Mouse (Mus musculus) heart, postnatal 0 days (tissue): ENCODE measurements at regions not wholly inside any gene's neighbourhood (a gene's known extent, or its start where the extent isn't known, plus 50 kb on each side); places are given as distances from the start of the nearest gene placed in this dataset.
"Not testable (repeated sequence)": the region's sequence is repeated elsewhere in the genome, so short reads cannot be mapped to it uniquely, and the experiment has no call there.

ENCODE experiments used
- ATAC-seq: fragments of 200-750 bp; cut with Nextera tagmentation; 2 replicates; pipeline ENCODE4 v1.8.0; 2017; ENCODE audit warnings: low read depth, moderate number of reproducible peaks, moderate library complexity; ENCODE audit not compliant: insufficient read depth
- DNase-seq: peaks from one replicate; pipeline ENCODE4 v3.0.0-alpha.2; 2016; ENCODE audit warnings: low spot score
- H3K27ac ChIP-seq: fragments of 300-500 bp; sonication (generic); 2 replicates; pipeline ENCODE4 v1.5.1; 2014; ENCODE audit warnings: low read depth, mild to moderate bottlenecking
- H3K27me3 ChIP-seq: fragments of 300-500 bp; sonication (generic); 2 replicates; pipeline ENCODE4 v1.6.1; 2014; ENCODE audit warnings: low read length, mixed read lengths; ENCODE audit not compliant: control insufficient read depth, insufficient read depth
- H3K36me3 ChIP-seq: fragments of 300-500 bp; sonication (generic); replicated peaks from 2 replicates; pipeline ENCODE4 v1.6.1; 2014; ENCODE audit warnings: low read length, mixed read lengths; ENCODE audit not compliant: control insufficient read depth, insufficient read depth
- H3K4me1 ChIP-seq: fragments of 300-500 bp; sonication (generic); 2 replicates; pipeline ENCODE4 v1.6.1; 2014; ENCODE audit warnings: antibody characterized with exemption; ENCODE audit not compliant: control insufficient read depth, insufficient read depth
- H3K4me2 ChIP-seq: fragments of 300-500 bp; sonication (generic); 2 replicates; pipeline ENCODE4 v1.6.1; 2014; ENCODE audit warnings: low read depth, mild to moderate bottlenecking, low read length, moderate library complexity
- H3K4me3 ChIP-seq: fragments of 300-500 bp; sonication (generic); 2 replicates; pipeline ENCODE4 v1.5.1; 2014; ENCODE audit warnings: low read depth, low read length
- H3K9ac ChIP-seq: fragments of 300-500 bp; sonication (generic); replicated peaks from 2 replicates; pipeline ENCODE4 v1.6.1; 2014; ENCODE audit warnings: low read depth, low read length, mixed read lengths
- H3K9me3 ChIP-seq: fragments of 300-500 bp; sonication (generic); replicated peaks from 2 replicates; pipeline ENCODE4 v1.6.1; 2016; ENCODE audit warnings: low read length; ENCODE audit not compliant: control insufficient read depth
- CTCF ChIP-seq: IDR thresholded peaks from 2 replicates; pipeline ENCODE4 v1.5.1; 2016; ENCODE audit warnings: antibody characterized with exemption, control low read depth, low read depth
- EP300 ChIP-seq: IDR thresholded peaks from 2 replicates; pipeline ENCODE4 v1.6.1; 2016; ENCODE audit warnings: antibody characterized with exemption, low read depth
- WGBS: fragments of 180-500 bp; shearing (Covaris S2); extraction: QIAGEN DNeasy Blood & Tissue Kit; methylation state at CpG from one replicate; pipeline ENCODE4 v1.1.7; 2014; 5-methylcytosine and 5-hydroxymethylcytosine counted together

DNA sequence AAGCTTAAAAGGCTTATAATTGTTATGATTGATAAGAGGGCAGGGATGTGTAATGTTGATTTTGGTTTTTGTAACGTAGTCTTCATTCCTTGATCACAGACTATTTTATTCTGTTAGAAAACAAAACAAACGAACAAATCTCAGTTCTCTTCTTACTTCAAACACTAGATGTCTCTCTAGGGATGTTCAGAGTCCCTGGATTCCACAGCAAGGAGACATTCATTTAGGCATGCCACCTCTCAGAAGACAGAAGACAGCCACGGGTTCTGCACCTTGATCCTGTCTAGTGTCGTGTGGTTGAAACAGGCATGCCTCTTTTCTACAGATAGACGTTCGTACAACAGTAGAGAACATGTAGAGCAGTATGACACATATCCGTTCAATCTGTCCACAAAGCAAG lies 74.7 kb downstream of the Gm13691 start:
- WGBS, result 43% methylated on average over 7 of the region's 7 CpGs
- no peak for ATAC-seq
- H3K4me2 ChIP-seq, result no peak overlapping the region
- no peaks in the 10 kb centered on the region for H3K4me1 ChIP-seq
- H3K9ac ChIP-seq, result no peak overlapping the region
- no peaks in the 10 kb centered on the region for H3K27me3 ChIP-seq
- no peaks in the 10 kb centered on the region for H3K36me3 ChIP-seq
- H3K27ac ChIP-seq, result no peak overlapping the region
- H3K4me3 ChIP-seq, result no peak overlapping the region
- peak; percentile 29 for DNase-seq
- TF ChIP-seq EP300 (no peak), CTCF (peak; percentile 46)
- H3K9me3 ChIP-seq, result no peaks in the 10 kb centered on the region

DNA sequence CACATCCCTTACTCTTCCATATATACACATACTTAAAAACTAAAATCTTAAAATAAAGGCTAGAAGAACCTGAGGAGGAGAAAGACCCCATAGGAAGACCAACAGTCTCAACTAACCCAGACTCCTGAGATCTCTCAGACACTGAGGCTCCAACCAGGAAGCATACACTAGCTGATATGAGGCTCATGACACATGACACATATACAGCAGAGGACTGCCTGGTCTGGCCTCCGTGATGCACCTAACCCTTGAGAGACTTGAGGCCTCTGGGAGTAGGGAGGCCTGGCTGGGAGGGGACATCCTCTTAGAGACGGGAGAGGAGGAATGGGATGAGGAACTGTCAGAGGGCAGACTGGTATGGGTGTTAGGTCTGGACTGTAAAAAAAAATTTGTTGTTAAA lies 75.4 kb downstream of the Gm13691 start:
- Histone ChIP-seq H3K9ac (no peak overlapping the region), H3K9me3 (no peaks in the 10 kb centered on the region), H3K27me3 (no peaks in the 10 kb centered on the region), H3K4me2 (no peak overlapping the region), H3K27ac (no peak overlapping the region), H3K4me1 (no peaks in the 10 kb centered on the region), H3K4me3 (no peak overlapping the region), H3K36me3 (no peaks in the 10 kb centered on the region)
- ATAC-seq, result no peak
- TF ChIP-seq EP300 (no peak), CTCF (no peak)
- DNase-seq, result no peak
- 67% methylated on average over 2 of the region's 2 CpGs for WGBS

DNA sequence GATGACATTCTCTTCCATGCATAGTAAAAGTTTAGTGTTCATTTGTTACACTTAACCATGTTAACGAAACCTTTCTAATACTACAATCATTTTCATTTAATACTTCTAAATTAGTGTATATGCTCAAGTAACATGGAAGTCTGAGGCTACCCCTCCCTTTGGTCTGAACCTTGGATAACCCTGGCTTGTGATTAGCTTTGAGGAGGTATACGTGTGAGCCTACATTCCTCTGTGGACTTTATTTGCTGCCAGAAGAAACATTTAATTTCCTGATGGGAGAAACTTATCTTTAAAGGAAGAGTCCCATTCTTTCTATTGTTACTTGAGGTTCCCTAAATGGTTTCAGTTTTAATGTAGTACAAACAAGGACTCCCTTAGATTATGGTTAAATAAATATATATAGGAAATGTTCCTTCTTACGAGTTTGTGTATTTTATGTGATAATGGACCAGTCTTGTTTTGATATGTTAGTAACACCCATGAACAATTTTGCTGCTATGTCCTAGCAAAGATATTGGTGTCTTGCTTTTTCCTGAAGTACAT lies 75.9 kb downstream of the Gm13691 start:
- ATAC-seq, result peak; percentile 27; the same call in 1 of the 2 replicates
- 60% methylated on average over 3 of the region's 3 CpGs for WGBS
- H3K4me3 ChIP-seq, result no peak overlapping the region
- no peak overlapping the region for H3K27ac ChIP-seq
- no peak overlapping the region for H3K4me2 ChIP-seq
- H3K27me3 ChIP-seq, result no peaks in the 10 kb centered on the region
- TF ChIP-seq EP300 (no peak), CTCF (no peak)
- H3K9ac ChIP-seq, result no peak overlapping the region
- peak; percentile 42 for DNase-seq
- no peaks in the 10 kb centered on the region for H3K36me3 ChIP-seq
- no peaks in the 10 kb centered on the region for H3K9me3 ChIP-seq
- no peaks in the 10 kb centered on the region for H3K4me1 ChIP-seq

DNA sequence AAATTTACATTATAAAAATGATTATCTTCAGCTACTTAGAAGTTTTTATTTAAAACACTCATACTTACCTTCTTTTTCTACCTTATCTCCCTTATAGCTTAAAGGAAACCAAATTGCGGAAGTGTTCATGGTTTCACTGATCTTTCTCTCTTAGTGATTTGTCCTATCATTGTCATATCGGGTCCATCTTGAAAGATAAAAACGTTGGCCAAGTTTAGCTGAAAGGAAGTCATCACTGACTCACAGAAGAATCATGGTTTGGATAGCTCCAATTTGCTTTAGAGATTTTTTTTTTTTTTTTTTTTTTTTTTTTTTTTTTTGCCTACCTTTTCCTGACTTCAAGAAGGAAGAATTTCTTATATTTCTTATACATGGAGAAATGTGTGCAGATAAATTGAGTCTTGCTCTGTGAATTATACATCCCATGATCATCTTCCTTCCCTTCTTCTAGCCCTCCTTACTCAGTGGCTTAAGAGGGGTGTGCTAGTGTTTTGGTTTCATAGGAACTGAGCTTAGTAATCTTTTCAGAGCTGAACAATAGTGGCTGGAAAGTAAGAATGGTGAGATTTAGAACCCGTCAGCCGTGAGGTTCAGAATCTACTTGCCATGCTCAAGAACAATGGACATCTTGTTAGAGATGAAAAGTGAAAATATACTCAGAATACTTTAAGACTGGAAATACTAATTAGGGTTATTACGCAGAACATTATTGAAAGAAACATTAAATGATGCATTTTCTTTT lies 76.6 kb downstream of the Gm13691 start:
- Histone ChIP-seq H3K4me2 (no peak overlapping the region), H3K9ac (no peak overlapping the region), H3K9me3 (no peaks in the 10 kb centered on the region), H3K4me1 (no peaks in the 10 kb centered on the region), H3K27me3 (no peaks in the 10 kb centered on the region), H3K4me3 (no peak overlapping the region), H3K27ac (no peak overlapping the region), H3K36me3 (no peaks in the 10 kb centered on the region)
- 66% methylated on average over 6 of the region's 6 CpGs for WGBS
- no peak for ATAC-seq
- TF ChIP-seq EP300 (no peak), CTCF (no peak)
- DNase-seq, result no peak

DNA sequence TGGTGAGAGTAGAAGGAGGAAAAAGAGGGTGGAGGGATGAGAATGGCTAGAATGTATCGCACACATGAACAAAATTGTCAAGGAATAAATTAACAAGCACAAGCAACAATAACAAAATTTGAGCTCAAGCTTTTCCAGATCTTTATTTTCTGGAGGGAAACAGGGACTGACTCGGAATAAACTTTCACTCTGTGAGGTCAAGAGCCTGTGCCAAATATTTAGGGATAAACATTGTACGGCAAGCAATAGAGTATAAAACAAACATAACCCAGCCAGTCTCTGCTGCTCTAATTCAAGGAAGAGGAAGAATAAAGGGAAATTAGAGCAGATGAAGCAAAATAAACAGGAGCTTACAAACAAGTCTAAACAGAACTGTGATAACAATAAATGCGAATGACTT lies 78.3 kb downstream of the Gm13691 start:
- no peak for DNase-seq
- H3K9me3 ChIP-seq, result no peaks in the 10 kb centered on the region
- no peak overlapping the region for H3K9ac ChIP-seq
- no peak overlapping the region for H3K4me3 ChIP-seq
- 79% methylated on average over 4 of the region's 4 CpGs for WGBS
- TF ChIP-seq CTCF (no peak), EP300 (no peak)
- no peak overlapping the region for H3K4me2 ChIP-seq
- H3K27ac ChIP-seq, result no peak overlapping the region
- H3K27me3 ChIP-seq, result no peaks in the 10 kb centered on the region
- ATAC-seq, result no peak
- H3K36me3 ChIP-seq, result no peaks in the 10 kb centered on the region
- H3K4me1 ChIP-seq, result no peaks in the 10 kb centered on the region

DNA sequence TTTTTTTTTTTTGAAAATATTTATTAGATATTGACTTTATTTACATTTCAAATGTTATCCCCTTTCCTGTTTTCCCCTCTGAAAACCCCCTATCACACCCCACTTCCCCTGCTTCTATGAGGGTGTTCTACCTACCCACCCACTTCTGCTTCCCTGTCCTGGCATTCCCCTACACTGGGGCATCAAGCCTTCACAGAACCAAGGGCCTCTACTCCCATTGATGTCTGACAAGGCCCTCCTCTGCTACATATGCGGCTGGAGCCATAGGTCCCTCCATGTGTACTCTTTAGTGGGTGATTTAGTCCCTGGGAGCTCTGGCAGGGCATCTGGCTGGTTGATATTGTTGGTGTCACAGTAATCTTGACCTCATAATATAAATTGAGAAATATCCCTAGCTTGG lies 79.1 kb downstream of the Gm13691 start:
- not testable (repeated sequence) for DNase-seq, H3K4me1 ChIP-seq, H3K9me3 ChIP-seq, H3K4me2 ChIP-seq, H3K36me3 ChIP-seq, ATAC-seq, H3K9ac ChIP-seq, H3K27ac ChIP-seq, H3K4me3 ChIP-seq, H3K27me3 ChIP-seq
- WGBS, result 70% methylated on average over 1 of the region's 1 CpGs
